Mouse (Mus musculus): ENCODE data around the gene Atxn1. TPM values are rescaled to one million over a fixed set of nuclear protein-coding genes. Genes with fewer than 3 reads are reported as not detected.

The Atxn1 gene
- polyA plus RNA-seq, 1 experiment: 59.3 TPM

GRCm38 (mm10) chr13:45783681-45784080, 181.1 kb downstream of the Atxn1 start:
- 0 out of 2 replicates have a peak overlapping the region, but pooled peaks have one; percentile 0 for H3K27ac ChIP-seq (ENCODE audit: insufficient read depth, low read length)
- no peak overlapping the region for H3K4me3 ChIP-seq (ENCODE audit: insufficient read depth, low read length)
- TF ChIP-seq CTCF (IDR thresholded peaks at IDR 0.05; ENCODE audit: borderline replicate concordance, insufficient read depth, low read length): no peak
- TF ChIP-seq POLR2A (IDR thresholded peaks at IDR 0.05; ENCODE audit: low read depth, low read length): no peak
- no peaks in the 10 kb centered on the region; the same call in 1 of the 2 replicates for H3K4me1 ChIP-seq (ENCODE audit: control insufficient read depth, insufficient read depth, low read length)

GRCm38 (mm10) chr13:45778750-45779149, 186.1 kb downstream of the Atxn1 start:
- no peak overlapping the region for H3K27ac ChIP-seq (ENCODE audit: insufficient read depth, low read length)
- TF ChIP-seq CTCF (IDR thresholded peaks at IDR 0.05; ENCODE audit: borderline replicate concordance, insufficient read depth, low read length): peak; percentile 37; the same call in 1 of the 2 replicates
- no peak for TF ChIP-seq POLR2A (IDR thresholded peaks at IDR 0.05; ENCODE audit: low read depth, low read length)
- H3K4me3 ChIP-seq (ENCODE audit: insufficient read depth, low read length): no peak overlapping the region
- H3K4me1 ChIP-seq (ENCODE audit: control insufficient read depth, insufficient read depth, low read length): no peaks in the 10 kb centered on the region; the same call in 1 of the 2 replicates

GRCm38 (mm10) chr13:45778171-45778570, 186.6 kb downstream of the Atxn1 start:
- H3K27ac ChIP-seq (ENCODE audit: insufficient read depth, low read length): no peak overlapping the region
- no peak overlapping the region for H3K4me3 ChIP-seq (ENCODE audit: insufficient read depth, low read length)
- H3K4me1 ChIP-seq (ENCODE audit: control insufficient read depth, insufficient read depth, low read length): no peaks in the 10 kb centered on the region
- TF ChIP-seq POLR2A (IDR thresholded peaks at IDR 0.05; ENCODE audit: low read depth, low read length) (no peak), CTCF (IDR thresholded peaks at IDR 0.05; ENCODE audit: borderline replicate concordance, insufficient read depth, low read length) (no peak)

- no peak for TF ChIP-seq CTCF (IDR thresholded peaks at IDR 0.05; ENCODE audit: borderline replicate concordance, insufficient read depth, low read length)
- TF ChIP-seq POLR2A (IDR thresholded peaks at IDR 0.05; ENCODE audit: low read depth, low read length): no peak
- Histone ChIP-seq H3K27ac (ENCODE audit: insufficient read depth, low read length) (no peak overlapping the region), H3K4me3 (ENCODE audit: insufficient read depth, low read length) (no peak overlapping the region), H3K4me1 (ENCODE audit: control insufficient read depth, insufficient read depth, low read length) (no peaks in the 10 kb centered on the region)
Observed at GRCm38 (mm10) chr13:45775516-45775915, 189.3 kb downstream of the Atxn1 start.

- no peak overlapping the region for H3K27ac ChIP-seq (ENCODE audit: insufficient read depth, low read length)
- no peak overlapping the region for H3K4me3 ChIP-seq (ENCODE audit: insufficient read depth, low read length)
- TF ChIP-seq POLR2A (IDR thresholded peaks at IDR 0.05; ENCODE audit: low read depth, low read length) (no peak), CTCF (IDR thresholded peaks at IDR 0.05; ENCODE audit: borderline replicate concordance, insufficient read depth, low read length) (no peak)
- H3K4me1 ChIP-seq (ENCODE audit: control insufficient read depth, insufficient read depth, low read length): no peaks in the 10 kb centered on the region
Observed at GRCm38 (mm10) chr13:45773381-45774168, 191.2 kb downstream of the Atxn1 start.

- Histone ChIP-seq H3K4me3 (ENCODE audit: insufficient read depth, low read length) (no peak overlapping the region), H3K27ac (ENCODE audit: insufficient read depth, low read length) (no peak overlapping the region), H3K4me1 (ENCODE audit: control insufficient read depth, insufficient read depth, low read length) (no peaks in the 10 kb centered on the region)
- TF ChIP-seq CTCF (IDR thresholded peaks at IDR 0.05; ENCODE audit: borderline replicate concordance, insufficient read depth, low read length) (no peak), POLR2A (IDR thresholded peaks at IDR 0.05; ENCODE audit: low read depth, low read length) (no peak)
Observed at GRCm38 (mm10) chr13:45769757-45770156, 195.1 kb downstream of the Atxn1 start.

- no peak for TF ChIP-seq POLR2A (IDR thresholded peaks at IDR 0.05; ENCODE audit: low read depth, low read length)
- TF ChIP-seq CTCF (IDR thresholded peaks at IDR 0.05; ENCODE audit: borderline replicate concordance, insufficient read depth, low read length): no peak
- no peak overlapping the region for H3K27ac ChIP-seq (ENCODE audit: insufficient read depth, low read length)
- no peaks in the 10 kb centered on the region for H3K4me1 ChIP-seq (ENCODE audit: control insufficient read depth, insufficient read depth, low read length)
- no peak overlapping the region for H3K4me3 ChIP-seq (ENCODE audit: insufficient read depth, low read length)
Observed at GRCm38 (mm10) chr13:45768250-45768649, 196.6 kb downstream of the Atxn1 start.

GRCm38 (mm10) chr13:45764354-45764753, 200.5 kb downstream of the Atxn1 start:
- TF ChIP-seq CTCF (IDR thresholded peaks at IDR 0.05; ENCODE audit: borderline replicate concordance, insufficient read depth, low read length) (no peak), POLR2A (IDR thresholded peaks at IDR 0.05; ENCODE audit: low read depth, low read length) (no peak)

GRCm38 (mm10) chr13:45762278-45762677, 202.5 kb downstream of the Atxn1 start:
- Histone ChIP-seq H3K4me1 (ENCODE audit: control insufficient read depth, insufficient read depth, low read length) (no peaks in the 10 kb centered on the region), H3K4me3 (ENCODE audit: insufficient read depth, low read length) (no peak overlapping the region), H3K27ac (ENCODE audit: insufficient read depth, low read length) (peak overlapping the region; percentile 69)
- TF ChIP-seq POLR2A (IDR thresholded peaks at IDR 0.05; ENCODE audit: low read depth, low read length): no peak
- TF ChIP-seq CTCF (IDR thresholded peaks at IDR 0.05; ENCODE audit: borderline replicate concordance, insufficient read depth, low read length): no peak

More at GRCm38 (mm10) chr13:45764354-45764753, 200.5 kb downstream of the Atxn1 start:
- Histone ChIP-seq H3K4me1 (ENCODE audit: control insufficient read depth, insufficient read depth, low read length) (no peaks in the 10 kb centered on the region), H3K4me3 (ENCODE audit: insufficient read depth, low read length) (no peak overlapping the region), H3K27ac (ENCODE audit: insufficient read depth, low read length) (no peak overlapping the region)

- TF ChIP-seq CTCF (IDR thresholded peaks at IDR 0.05; ENCODE audit: borderline replicate concordance, insufficient read depth, low read length): no peak
- TF ChIP-seq POLR2A (IDR thresholded peaks at IDR 0.05; ENCODE audit: low read depth, low read length): no peak
- H3K27ac ChIP-seq (ENCODE audit: insufficient read depth, low read length): peak overlapping the region; percentile 51; the same call in 1 of the 2 replicates
- no peak overlapping the region for H3K4me3 ChIP-seq (ENCODE audit: insufficient read depth, low read length)
- peaks cover 7% of the 10 kb centered on the region; the same call in 1 of the 2 replicates for H3K4me1 ChIP-seq (ENCODE audit: control insufficient read depth, insufficient read depth, low read length)
Observed at GRCm38 (mm10) chr13:45754483-45754882, 210.3 kb downstream of the Atxn1 start.
